Mouse (Mus musculus): Measurements from ENCODE around the gene Arl1.
"Not testable (repeated sequence)": the region's sequence is repeated elsewhere in the genome, so short reads cannot be mapped to it uniquely, and the experiment has no call there.

Gene Arl1

GRCm38 (mm10) chr10:88765431-88766142, 34.9 kb downstream of the Arl1 start:
- DNase-seq, result no peak

- no peak for DNase-seq
These were observed 38.3 kb downstream of the Arl1 start for GRCm38 (mm10) chr10:88768961-88769360.

- DNase-seq, result no peak
These were observed 39.0 kb downstream of the Arl1 start for GRCm38 (mm10) chr10:88769676-88770075.

DNA sequence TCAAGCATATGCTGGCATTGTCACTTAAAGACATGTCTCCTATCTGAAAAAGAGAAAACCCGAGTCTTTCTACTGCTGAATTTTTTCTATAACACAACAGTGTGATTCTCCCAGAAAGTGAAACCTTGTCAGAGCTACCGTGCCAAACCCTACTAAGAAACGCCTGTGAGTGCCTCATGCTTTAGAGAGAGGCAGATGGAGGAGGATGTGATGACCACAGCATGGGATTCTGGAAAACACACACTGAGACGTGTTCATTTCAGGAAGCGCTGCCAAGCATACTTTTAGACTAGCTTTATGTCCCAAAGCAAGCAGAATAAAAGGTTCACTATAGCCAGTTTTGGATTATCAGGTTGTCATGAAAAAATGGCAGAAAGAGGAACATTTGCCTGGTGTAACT, 42.3 kb downstream of the Arl1 start:
- DNase-seq, result not testable (repeated sequence)

GRCm38 (mm10) chr10:88776206-88776605, 45.5 kb downstream of the Arl1 start:
- no peak for DNase-seq

GRCm38 (mm10) chr10:88780716-88781115, 50.1 kb downstream of the Arl1 start:
- no peak for DNase-seq

DNA sequence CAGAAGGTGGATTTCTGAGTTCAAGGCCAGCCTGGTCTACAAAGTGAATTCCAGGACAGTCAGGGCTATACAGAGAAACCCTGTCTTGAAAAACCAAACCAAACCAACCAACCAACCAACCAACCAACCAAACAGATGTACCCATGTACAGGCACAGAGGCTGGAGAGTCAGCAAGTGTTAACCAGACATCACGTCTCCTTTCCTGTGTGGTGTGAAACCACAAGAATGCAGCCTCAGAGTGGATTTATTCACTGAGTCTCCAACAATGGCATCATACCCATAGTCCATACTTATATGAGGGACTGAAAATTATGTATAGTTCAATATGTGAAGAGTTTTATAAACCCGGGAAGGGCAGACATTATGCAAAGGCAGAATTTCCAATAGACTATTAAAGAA, 52.5 kb downstream of the Arl1 start:
- DNase-seq, result not testable (repeated sequence)

DNA sequence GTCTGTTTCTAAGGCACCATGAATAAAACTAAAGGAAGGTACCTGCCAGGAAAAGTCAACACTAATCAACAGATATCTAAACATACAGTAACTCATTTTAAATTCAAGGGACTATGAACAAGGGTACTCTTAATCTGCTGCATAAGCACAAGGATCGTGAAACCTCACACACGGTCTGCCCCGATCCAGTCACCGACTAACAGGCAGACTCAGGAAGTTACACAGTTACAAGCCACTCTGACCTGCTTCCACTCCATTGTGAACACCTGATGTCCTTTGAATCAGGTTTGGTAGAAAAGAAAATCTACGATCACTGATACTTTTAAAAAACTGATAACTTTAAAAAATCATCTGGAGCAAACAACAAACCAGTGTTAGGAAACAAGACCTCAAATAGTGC, 53.3 kb downstream of the Arl1 start:
- DNase-seq, result no peak

GRCm38 (mm10) chr10:88784513-88784931, 53.9 kb downstream of the Arl1 start:
- no peak for DNase-seq

DNA sequence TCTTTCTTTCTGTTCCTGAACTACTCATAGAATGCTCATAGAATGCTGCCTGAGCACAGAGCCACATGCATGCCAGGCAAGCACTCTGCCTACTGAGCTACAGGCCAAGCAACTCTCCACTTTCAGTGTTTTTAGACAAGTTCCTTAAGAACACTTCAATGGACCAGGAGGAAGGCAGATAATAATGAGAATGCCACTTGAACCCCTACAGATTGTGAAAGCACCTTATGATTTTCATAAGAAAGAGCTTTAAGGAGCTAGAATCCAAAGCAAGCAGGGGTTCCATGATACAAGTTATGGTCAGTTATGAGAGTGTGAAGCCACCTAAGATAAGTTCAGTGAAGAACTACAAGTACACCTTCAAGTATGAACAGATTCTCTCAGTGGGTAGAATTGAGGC, 63.0 kb downstream of the Arl1 start:
- no peak for DNase-seq

Measured in thymus, postnatal 14 days (tissue).